Mouse (Mus musculus): ENCODE results near the gene Rsph14.

- TF ChIP-seq CTCF (IDR thresholded peaks at IDR 0.05; ENCODE audit: low read depth, low read length): no peak
- no peak for TF ChIP-seq POLR2A (IDR thresholded peaks at IDR 0.05; ENCODE audit: insufficient read depth, low read length)
These were observed 12.1 kb upstream of the Rsph14 start for GRCm38 (mm10) chr10:75044459-75044858.
